Mouse (Mus musculus) intestine, postnatal 0 days (tissue): ENCODE data around the gene Fap. TPM values are rescaled to one million over a fixed set of nuclear protein-coding genes. Genes with fewer than 3 reads are reported as not detected.

Experiments used
- ATAC-seq: fragments of 200-750 bp; cut with Nextera tagmentation; 2 replicates; pipeline ENCODE4 v1.8.0; 2017; ENCODE audit warnings: mild to moderate bottlenecking, moderate TSS enrichment, moderate library complexity
- H3K27ac ChIP-seq: fragments of 300-500 bp; sonication (generic); 2 replicates; pipeline ENCODE4 v1.5.1; 2014; ENCODE audit warnings: mild to moderate bottlenecking, low read depth, low read length, moderate library complexity
- H3K27me3 ChIP-seq: fragments of 300-500 bp; sonication (generic); replicated peaks from 2 replicates; pipeline ENCODE4 v1.6.1; 2014; ENCODE audit warnings: low read length, mixed read lengths; ENCODE audit not compliant: control insufficient read depth, insufficient read depth
- H3K36me3 ChIP-seq: fragments of 300-500 bp; sonication (generic); 2 replicates; pipeline ENCODE4 v1.6.1; 2014; ENCODE audit warnings: mild to moderate bottlenecking, moderate library complexity; ENCODE audit not compliant: control insufficient read depth, insufficient read depth
- H3K4me1 ChIP-seq: fragments of 300-500 bp; sonication (generic); replicated peaks from 2 replicates; pipeline ENCODE4 v1.6.1; 2014; ENCODE audit warnings: antibody characterized with exemption, low read length, mixed read lengths; ENCODE audit not compliant: control insufficient read depth, insufficient read depth
- H3K4me2 ChIP-seq: fragments of 300-500 bp; sonication (generic); replicated peaks from 2 replicates; pipeline ENCODE4 v1.6.1; 2014; ENCODE audit warnings: low read depth, mild to moderate bottlenecking, moderate library complexity
- H3K4me3 ChIP-seq: fragments of 300-500 bp; sonication (generic); 2 replicates; pipeline ENCODE4 v1.5.1; 2014; ENCODE audit warnings: low read depth, low read length
- H3K9ac ChIP-seq: fragments of 300-500 bp; sonication (generic); 2 replicates; pipeline ENCODE4 v1.6.1; 2014; ENCODE audit warnings: mild to moderate bottlenecking, low read depth, low read length
- H3K9me3 ChIP-seq: fragments of 300-500 bp; sonication (generic); 2 replicates; pipeline ENCODE4 v1.6.1; 2016; ENCODE audit warnings: mixed run types; ENCODE audit not compliant: control insufficient read depth
- CTCF ChIP-seq: sonication (generic); IDR thresholded peaks from 2 replicates; pipeline ENCODE4 v1.5.1; 2016; ENCODE audit warnings: low read depth, mild to moderate bottlenecking, control low read depth, antibody characterized with exemption, moderate library complexity
- WGBS: fragments of 180-500 bp; shearing (Covaris S2); extraction: QIAGEN DNeasy Blood & Tissue Kit; methylation state at CpG from one replicate; pipeline ENCODE4 v1.1.7; 2014; 5-methylcytosine and 5-hydroxymethylcytosine counted together
- polyA plus RNA-seq: library from polyadenylated mRNA; unstranded; fragments of >200 nt; fragmentation: Nextera tagmentation; extraction: Ambion mirVana; gene quantifications from 2 replicates; pipeline ENCODE4 v1.2.1, GENCODE M21; 2015

Fap gene
- polyA plus RNA-seq, 1 experiment from 2014 or later = 2.8 TPM

DNA sequence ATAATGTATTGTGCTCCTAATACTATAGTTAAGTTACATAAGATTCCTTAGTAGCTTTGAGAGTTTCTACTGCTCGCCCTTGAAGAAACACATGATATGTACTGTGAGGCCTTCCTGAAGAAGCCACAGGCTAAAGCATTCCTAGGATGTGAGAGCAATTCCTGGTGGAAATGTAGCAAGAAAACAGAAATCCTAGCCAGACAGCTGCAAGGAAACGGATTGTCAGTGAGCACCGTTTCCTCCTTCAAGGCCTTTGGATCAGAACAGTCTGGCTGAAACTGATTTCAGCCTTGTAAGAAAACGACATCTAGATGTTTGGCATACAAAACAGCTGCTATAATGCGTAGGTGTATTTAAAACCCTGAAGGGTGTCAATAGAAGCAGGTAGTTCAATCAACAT, 22.7 kb upstream of the Fap start:
- no peak overlapping the region for H3K4me2 ChIP-seq
- no peak for TF ChIP-seq CTCF
- no peak overlapping the region for H3K9ac ChIP-seq
- H3K27me3 ChIP-seq = no peaks in the 10 kb centered on the region
- no peak overlapping the region for H3K27ac ChIP-seq
- WGBS = 87% methylated on average over 5 of the region's 5 CpGs
- peaks cover 15% of the 10 kb centered on the region for H3K36me3 ChIP-seq
- no peaks in the 10 kb centered on the region for H3K9me3 ChIP-seq
- no peak for ATAC-seq
- H3K4me1 ChIP-seq = no peaks in the 10 kb centered on the region
- no peak overlapping the region for H3K4me3 ChIP-seq

DNA sequence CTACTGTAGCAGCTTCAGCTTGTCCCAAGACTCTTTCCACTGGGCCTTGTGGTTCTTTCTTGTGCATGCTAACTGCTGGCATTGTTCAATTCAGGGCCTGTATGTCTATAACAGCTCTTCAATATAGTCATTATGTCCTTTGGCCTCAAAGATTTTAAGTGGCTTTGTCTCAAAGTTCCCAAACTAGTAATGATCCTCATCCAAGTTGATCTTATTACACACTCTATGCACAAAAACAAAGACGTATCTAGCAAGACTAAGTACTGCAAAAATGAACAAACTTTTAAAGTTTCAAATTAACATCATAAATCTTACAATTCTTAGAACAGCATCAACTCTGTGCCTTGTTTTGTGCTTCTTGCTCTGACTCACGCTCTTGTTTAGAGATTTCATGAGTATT, 20.6 kb upstream of the Fap start:
- no peak for ATAC-seq
- Histone ChIP-seq H3K4me1 (no peaks in the 10 kb centered on the region), H3K9ac (no peak overlapping the region), H3K36me3 (peaks cover 10% of the 10 kb centered on the region), H3K27ac (no peak overlapping the region), H3K9me3 (no peaks in the 10 kb centered on the region), H3K27me3 (no peaks in the 10 kb centered on the region), H3K4me2 (no peak overlapping the region), H3K4me3 (no peak overlapping the region)
- no peak for TF ChIP-seq CTCF
- 75% methylated on average over 2 of the region's 2 CpGs for whole genome bisulfite sequencing

DNA sequence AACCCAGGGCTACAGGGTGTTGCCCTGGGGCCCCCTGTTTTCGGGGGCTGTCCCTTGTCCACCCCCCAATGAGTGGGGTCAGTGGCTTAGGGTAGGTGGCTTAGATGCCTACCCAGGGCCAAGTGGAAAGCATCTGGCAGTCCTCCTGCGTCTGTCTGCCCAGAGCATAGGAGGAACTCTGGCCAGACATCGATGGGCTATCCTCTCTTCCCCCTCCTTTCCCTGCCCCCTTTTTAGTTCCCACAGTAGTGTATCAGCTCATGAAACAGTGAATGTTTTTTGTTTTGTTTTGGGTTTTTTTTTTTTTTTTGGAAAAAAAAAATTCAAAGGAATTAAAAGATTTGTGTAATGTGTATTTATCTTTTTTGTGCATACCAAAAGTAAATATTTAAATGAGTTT, 17.7 kb upstream of the Fap start:
- no peaks in the 10 kb centered on the region for H3K9me3 ChIP-seq
- H3K4me3 ChIP-seq = no peak overlapping the region
- no peak overlapping the region for H3K4me2 ChIP-seq
- no peaks in the 10 kb centered on the region for H3K27me3 ChIP-seq
- H3K27ac ChIP-seq = no peak overlapping the region
- ATAC-seq = no peak
- H3K9ac ChIP-seq = no peak overlapping the region
- no peaks in the 10 kb centered on the region for H3K4me1 ChIP-seq
- WGBS = 73% methylated on average over 3 of the region's 3 CpGs
- TF ChIP-seq CTCF = no peak
- H3K36me3 ChIP-seq = 0 out of 2 replicates have a peak, but pooled peaks cover 1% of the 10 kb centered on the region

DNA sequence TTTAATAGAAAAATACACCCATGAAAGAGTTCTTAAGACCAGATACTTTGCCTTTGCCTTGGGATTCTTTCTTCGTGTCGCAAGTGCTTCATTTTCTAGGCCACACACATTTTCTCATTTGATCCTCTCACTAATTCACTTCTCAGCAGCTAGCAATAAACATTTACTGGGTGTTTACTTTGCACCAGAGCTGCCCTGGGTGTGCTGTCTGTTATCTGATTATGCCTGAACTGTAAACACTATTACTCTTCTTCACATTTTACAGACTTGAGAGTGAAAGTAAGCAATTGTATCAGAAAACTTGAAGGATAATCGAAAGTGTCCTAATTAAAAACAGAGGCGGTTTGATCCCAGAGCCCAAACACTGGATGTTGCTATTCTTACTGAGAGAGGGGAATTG, 15.5 kb upstream of the Fap start:
- no peak for ATAC-seq
- TF ChIP-seq CTCF = no peak
- Histone ChIP-seq H3K4me2 (no peak overlapping the region), H3K4me3 (no peak overlapping the region), H3K9me3 (no peaks in the 10 kb centered on the region), H3K4me1 (no peaks in the 10 kb centered on the region), H3K27ac (no peak overlapping the region), H3K36me3 (no peaks in the 10 kb centered on the region), H3K9ac (no peak overlapping the region), H3K27me3 (no peaks in the 10 kb centered on the region)
- 16% methylated on average over 4 of the region's 4 CpGs for WGBS

DNA sequence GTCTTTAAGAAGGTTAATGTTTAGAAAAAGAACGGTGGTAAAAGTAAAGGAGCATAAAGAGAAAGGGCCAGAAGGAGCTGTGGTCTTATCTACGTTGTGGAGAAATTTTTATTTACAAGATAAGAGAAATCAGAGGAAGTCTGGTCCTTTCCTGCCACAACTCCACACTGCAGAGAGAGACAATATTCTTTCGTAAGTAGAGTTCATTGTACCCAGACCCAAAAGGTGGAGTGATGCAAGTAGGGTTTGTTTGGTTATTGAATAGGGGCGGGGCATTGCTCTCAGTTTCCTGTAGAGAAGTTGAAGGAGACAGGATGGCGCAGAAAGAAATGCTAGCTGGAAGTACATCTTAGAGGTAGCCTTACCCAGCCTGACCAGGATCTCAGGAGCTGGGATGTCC, 11.9 kb upstream of the Fap start:
- H3K36me3 ChIP-seq = no peaks in the 10 kb centered on the region
- no peak overlapping the region for H3K9ac ChIP-seq
- H3K4me3 ChIP-seq = no peak overlapping the region
- H3K4me1 ChIP-seq = no peaks in the 10 kb centered on the region
- H3K27me3 ChIP-seq = no peaks in the 10 kb centered on the region
- WGBS = 52% methylated on average over 5 of the region's 5 CpGs
- no peak overlapping the region for H3K4me2 ChIP-seq
- H3K9me3 ChIP-seq = no peaks in the 10 kb centered on the region
- no peak for TF ChIP-seq CTCF
- no peak for ATAC-seq
- no peak overlapping the region for H3K27ac ChIP-seq

DNA sequence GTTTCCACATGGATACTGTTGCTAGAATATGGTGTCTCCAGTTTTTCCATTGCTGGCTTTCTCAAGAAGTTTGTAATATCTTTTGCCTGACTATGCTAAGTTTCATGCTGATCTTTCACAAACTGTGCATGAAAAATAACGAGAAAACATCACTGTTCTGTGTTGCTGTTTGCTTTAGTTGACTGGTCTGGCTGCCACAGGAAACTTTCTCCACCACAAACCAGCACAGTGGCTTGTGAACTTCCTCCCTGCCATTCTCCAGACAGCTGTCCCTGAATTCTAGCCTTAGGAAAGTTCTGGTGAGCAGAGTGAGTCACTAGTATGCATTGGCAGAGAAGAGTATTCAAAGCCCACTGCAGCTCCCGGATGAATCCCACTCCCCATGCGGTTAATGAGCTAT, 1.1 kb upstream of the Fap start:
- no peaks in the 10 kb centered on the region for H3K4me1 ChIP-seq
- H3K4me3 ChIP-seq = no peak overlapping the region
- H3K9ac ChIP-seq = no peak overlapping the region
- no peaks in the 10 kb centered on the region for H3K27me3 ChIP-seq
- WGBS = 76% methylated on average over 3 of the region's 3 CpGs
- no peak for ATAC-seq
- no peaks in the 10 kb centered on the region for H3K9me3 ChIP-seq
- H3K36me3 ChIP-seq = no peaks in the 10 kb centered on the region
- H3K27ac ChIP-seq = no peak overlapping the region
- H3K4me2 ChIP-seq = no peak overlapping the region
- no peak for TF ChIP-seq CTCF

DNA sequence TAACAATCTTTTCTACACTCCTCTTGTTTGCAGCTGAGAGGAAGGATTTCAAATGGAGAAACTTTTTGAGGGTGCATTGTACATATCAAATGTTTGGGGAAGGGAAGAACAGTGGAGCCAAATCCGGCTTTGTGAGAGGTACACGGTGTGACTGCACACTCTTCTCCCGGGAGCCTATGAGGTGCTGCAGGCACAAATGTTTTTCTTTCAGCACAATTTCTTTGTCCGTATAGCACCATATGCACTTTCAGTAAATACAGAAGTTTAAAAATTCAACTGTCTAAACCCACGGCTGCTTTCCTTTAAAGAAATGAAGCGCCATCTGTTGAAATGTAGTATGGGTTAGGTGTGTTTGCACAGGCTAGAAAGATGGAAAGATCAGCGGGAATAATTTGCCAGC, 375 bp upstream of the Fap start:
- Histone ChIP-seq H3K4me2 (peak overlapping the region; percentile 37; the same call in 1 of the 2 replicates), H3K27ac (no peak overlapping the region), H3K36me3 (no peaks in the 10 kb centered on the region), H3K4me3 (no peak overlapping the region; the same call in 1 of the 2 replicates), H3K9ac (no peak overlapping the region), H3K27me3 (no peaks in the 10 kb centered on the region), H3K4me1 (no peaks in the 10 kb centered on the region), H3K9me3 (no peaks in the 10 kb centered on the region)
- 75% methylated on average over 7 of the region's 7 CpGs for WGBS
- ATAC-seq = no peak
- TF ChIP-seq CTCF = no peak
